ENCODE assay signal across 9 mouse cellular contexts in genomic region chr19:4120496-4120895, GRCm38 (mm10). TPM values are rescaled to one million over a fixed set of nuclear protein-coding genes. Genes with fewer than 3 reads are reported as not detected.
DNase-seq lines count a peak whose midpoint lies in the region; ATAC-seq and TF ChIP-seq lines count a peak whose summit lies in the region.
"Had no signal": no experiment of that assay in that cellular context is flagged by ENCODE, and none has a peak within 500 bp of the region (broad histone marks: within the 10 kb centered on the region; RNA-seq: fewer than 3 reads in every experiment).

No protein-coding gene starts in this region.

- peak overlapping the region; percentile 61 for H3K4me2 ChIP-seq in kidney, embryonic 16.5 days (replicated peaks; ENCODE audit: low read depth, low read length)
- peak overlapping the region; percentile 61 for H3K4me2 ChIP-seq in embryonic facial prominence, embryonic 13.5 days
- peak overlapping the region; percentile 50 for H3K4me2 ChIP-seq in hindbrain, postnatal 0 days (ENCODE audit: low read depth, low read length)
- peak overlapping the region; percentile 57 for H3K4me2 ChIP-seq in midbrain, embryonic 16.5 days (ENCODE audit: low read length)

- no peak overlapping the region for H3K27ac ChIP-seq in kidney, embryonic 16.5 days (ENCODE audit: low read length)
- H3K27ac ChIP-seq in embryonic facial prominence, embryonic 13.5 days: no peak overlapping the region
- peak overlapping the region; percentile 87; the same call in 1 of the 2 replicates for H3K27ac ChIP-seq in hindbrain, postnatal 0 days
- peak overlapping the region; percentile 63; the same call in 1 of the 2 replicates for H3K27ac ChIP-seq in midbrain, embryonic 16.5 days (ENCODE audit: low read length)

- peak overlapping the region; percentile 45 for H3K9ac ChIP-seq in kidney, embryonic 16.5 days (replicated peaks; ENCODE audit: low read length)
- H3K9ac ChIP-seq in embryonic facial prominence, embryonic 13.5 days: no peak overlapping the region
- no peak overlapping the region for H3K9ac ChIP-seq in hindbrain, postnatal 0 days (replicated peaks; ENCODE audit: low read length)
- H3K9ac ChIP-seq in midbrain, embryonic 16.5 days (ENCODE audit: low read depth, low read length): peak overlapping the region; percentile 36

- H3K27me3 ChIP-seq in kidney, embryonic 16.5 days (ENCODE audit: insufficient read depth, low read length): no peaks in the 10 kb centered on the region
- H3K27me3 ChIP-seq in embryonic facial prominence, embryonic 13.5 days: no peaks in the 10 kb centered on the region
- no peaks in the 10 kb centered on the region for H3K27me3 ChIP-seq in hindbrain, postnatal 0 days (ENCODE audit: insufficient read depth, low read length)
- no peaks in the 10 kb centered on the region for H3K27me3 ChIP-seq in midbrain, embryonic 16.5 days (ENCODE audit: control insufficient read depth, insufficient read depth, low read depth, low read length)

- H3K9me3 ChIP-seq in kidney, embryonic 16.5 days (ENCODE audit: low read length): no peaks in the 10 kb centered on the region
- no peaks in the 10 kb centered on the region for H3K9me3 ChIP-seq in embryonic facial prominence, embryonic 13.5 days
- no peaks in the 10 kb centered on the region for H3K9me3 ChIP-seq in hindbrain, postnatal 0 days (ENCODE audit: low read length)
- no peaks in the 10 kb centered on the region for H3K9me3 ChIP-seq in midbrain, embryonic 16.5 days (replicated peaks; ENCODE audit: control insufficient read depth, low read length, poor library complexity, severe bottlenecking)

- H3K4me1 ChIP-seq in kidney, embryonic 16.5 days (ENCODE audit: insufficient read depth, low read length): peaks cover 20% of the 10 kb centered on the region
- H3K4me1 ChIP-seq in embryonic facial prominence, embryonic 13.5 days: peaks cover 34% of the 10 kb centered on the region
- peaks cover 8% of the 10 kb centered on the region for H3K4me1 ChIP-seq in hindbrain, postnatal 0 days (ENCODE audit: insufficient read depth, low read length)
- peaks cover 7% of the 10 kb centered on the region for H3K4me1 ChIP-seq in midbrain, embryonic 16.5 days (ENCODE audit: control insufficient read depth, insufficient read depth, low read length)

- peaks cover 13% of the 10 kb centered on the region; the same call in 1 of the 2 replicates for H3K36me3 ChIP-seq in kidney, embryonic 16.5 days (ENCODE audit: insufficient read depth, low read length)
- peaks cover 25% of the 10 kb centered on the region for H3K36me3 ChIP-seq in embryonic facial prominence, embryonic 13.5 days
- H3K36me3 ChIP-seq in hindbrain, postnatal 0 days (ENCODE audit: insufficient read depth, low read length): peaks cover 6% of the 10 kb centered on the region; the same call in 1 of the 2 replicates
- peaks cover 2% of the 10 kb centered on the region for H3K36me3 ChIP-seq in midbrain, embryonic 16.5 days (ENCODE audit: control insufficient read depth, insufficient read depth, low read length)

- H3K4me3 ChIP-seq in kidney, embryonic 16.5 days (ENCODE audit: low read length): peak overlapping the region; percentile 56
- H3K4me3 ChIP-seq in embryonic facial prominence, embryonic 13.5 days: peak overlapping the region; percentile 52
- peak overlapping the region; percentile 41; the same call in 1 of the 2 replicates for H3K4me3 ChIP-seq in hindbrain, postnatal 0 days (ENCODE audit: low read length)
- H3K4me3 ChIP-seq in midbrain, embryonic 16.5 days (ENCODE audit: low read depth, low read length): peak overlapping the region; percentile 49

- ATAC-seq in kidney, embryonic 16.5 days (ENCODE audit: low FRiP score, low TSS enrichment): no peak
- ATAC-seq in embryonic facial prominence, embryonic 13.5 days (ENCODE audit: insufficient number of reproducible peaks, insufficient read depth, low FRiP score, low TSS enrichment, low read depth): no peak
- no peak for ATAC-seq in hindbrain, postnatal 0 days
- ATAC-seq in midbrain, embryonic 16.5 days: no peak

- DNase-seq in kidney, adult 9 months: no peak
- DNase-seq in hindbrain, postnatal 0 days (ENCODE audit: low spot score): no peak
- no peak for DNase-seq in MN1 (ENCODE audit: low spot score)
- DNase-seq in left cerebral cortex, postnatal 14 days (ENCODE audit: low spot score in 2 of 2): no peak
- DNase-seq in left cerebral cortex, postnatal 4 days: no peak

- intact Hi-C loops in left cerebral cortex, postnatal 14 days (cut with DNase I): no loop called here
- intact Hi-C loops in left cerebral cortex, postnatal 4 days (cut with DNase I): no loop called here

- 94% methylated on average over 2 of the region's 2 CpGs for WGBS in kidney, embryonic 16.5 days
- 95% methylated on average over 2 of the region's 2 CpGs for WGBS in embryonic facial prominence, embryonic 13.5 days
- WGBS in hindbrain, postnatal 0 days: 96% methylated on average over 2 of the region's 2 CpGs
- 93% methylated on average over 2 of the region's 2 CpGs for WGBS in midbrain, embryonic 16.5 days

- TF ChIP-seq CTCF in hindbrain, postnatal 0 days (IDR thresholded peaks at IDR 0.05; ENCODE audit: low read depth): no peak

RNA-seq across cellular contexts. Expression of gene Aip, which starts 5.2 kb away (rescaled TPM):
- polyA plus RNA-seq in kidney, embryonic 16.5 days (2015; fragmentation: Nextera tagmentation; extraction: Ambion mirVana): 115 and 120 TPM in 2 replicates
- polyA plus RNA-seq in embryonic facial prominence, embryonic 13.5 days (2015; fragmentation: Nextera tagmentation; extraction: Ambion mirVana): 97.6 and 107 TPM in 2 replicates
- total RNA-seq in hindbrain, postnatal 0 days (2014; rRNA removed): 33.4 and 38.2 TPM in 2 replicates
- polyA plus RNA-seq in hindbrain, postnatal 0 days (2015; fragmentation: Nextera tagmentation; extraction: Ambion mirVana): 89.4 and 94.3 TPM in 2 replicates
- polyA plus RNA-seq in midbrain, embryonic 16.5 days (2015; fragmentation: Nextera tagmentation; extraction: Ambion mirVana): 92.9 and 102 TPM in 2 replicates
- 10 to 100 TPM; 83.4 to 94.1 TPM for total RNA-seq in left cerebral cortex, postnatal 14 days (2021)
- total RNA-seq in left cerebral cortex, postnatal 4 days (2021): 10 to 100 TPM; 54.8 to 64.8 TPM

RNA-seq across cellular contexts. Expression of gene Gpr152, which starts 19.1 kb away (rescaled TPM):
- not detected in 2 replicates for polyA plus RNA-seq in kidney, embryonic 16.5 days (2015; fragmentation: Nextera tagmentation; extraction: Ambion mirVana)
- not detected in 2 replicates for polyA plus RNA-seq in embryonic facial prominence, embryonic 13.5 days (2015; fragmentation: Nextera tagmentation; extraction: Ambion mirVana)
- total RNA-seq in hindbrain, postnatal 0 days (2014; rRNA removed): 0.37 TPM in 1 of 2 replicates, not detected in the other
- polyA plus RNA-seq in hindbrain, postnatal 0 days (2015; fragmentation: Nextera tagmentation; extraction: Ambion mirVana): 0.05 TPM in 1 of 2 replicates, not detected in the other
- 0.09 TPM in 1 of 2 replicates, not detected in the other for polyA plus RNA-seq in midbrain, embryonic 16.5 days (2015; fragmentation: Nextera tagmentation; extraction: Ambion mirVana)
- total RNA-seq in left cerebral cortex, postnatal 14 days (2021): not detected
- not detected for total RNA-seq in left cerebral cortex, postnatal 4 days (2021)

RNA-seq across cellular contexts. Expression of gene Pitpnm1, which starts 20.7 kb away (rescaled TPM):
- polyA plus RNA-seq in kidney, embryonic 16.5 days (2015; fragmentation: Nextera tagmentation; extraction: Ambion mirVana): 20.0 and 22.2 TPM in 2 replicates
- polyA plus RNA-seq in embryonic facial prominence, embryonic 13.5 days (2015; fragmentation: Nextera tagmentation; extraction: Ambion mirVana): 6.4 and 8.3 TPM in 2 replicates
- 134 and 142 TPM in 2 replicates for total RNA-seq in hindbrain, postnatal 0 days (2014; rRNA removed)
- polyA plus RNA-seq in hindbrain, postnatal 0 days (2015; fragmentation: Nextera tagmentation; extraction: Ambion mirVana): 88.0 and 91.9 TPM in 2 replicates
- polyA plus RNA-seq in midbrain, embryonic 16.5 days (2015; fragmentation: Nextera tagmentation; extraction: Ambion mirVana): 105 and 113 TPM in 2 replicates
- 100 to 1,000 TPM; 225 to 226 TPM for total RNA-seq in left cerebral cortex, postnatal 14 days (2021)
- total RNA-seq in left cerebral cortex, postnatal 4 days (2021): 100 to 1,000 TPM; 185 to 187 TPM

RNA-seq across cellular contexts. Expression of gene Cabp4, which starts 23.3 kb away (rescaled TPM):
- 0.14 and 0.21 TPM in 2 replicates for polyA plus RNA-seq in kidney, embryonic 16.5 days (2015; fragmentation: Nextera tagmentation; extraction: Ambion mirVana)
- not detected in 2 replicates for polyA plus RNA-seq in embryonic facial prominence, embryonic 13.5 days (2015; fragmentation: Nextera tagmentation; extraction: Ambion mirVana)
- not detected in 2 replicates for total RNA-seq in hindbrain, postnatal 0 days (2014; rRNA removed)
- 0.29 and 0.51 TPM in 2 replicates for polyA plus RNA-seq in hindbrain, postnatal 0 days (2015; fragmentation: Nextera tagmentation; extraction: Ambion mirVana)
- polyA plus RNA-seq in midbrain, embryonic 16.5 days (2015; fragmentation: Nextera tagmentation; extraction: Ambion mirVana): 0.24 and 0.48 TPM in 2 replicates
- under 1 TPM; 0.11 to 0.23 TPM for total RNA-seq in left cerebral cortex, postnatal 14 days (2021)
- not detected for total RNA-seq in left cerebral cortex, postnatal 4 days (2021)
- polyA plus RNA-seq: lung, adult 2 months had no signal

RNA-seq across cellular contexts. Expression of gene Cdk2ap2, which starts 23.5 kb away (rescaled TPM):
- 135 and 138 TPM in 2 replicates for polyA plus RNA-seq in kidney, embryonic 16.5 days (2015; fragmentation: Nextera tagmentation; extraction: Ambion mirVana)
- 55.6 and 62.3 TPM in 2 replicates for polyA plus RNA-seq in embryonic facial prominence, embryonic 13.5 days (2015; fragmentation: Nextera tagmentation; extraction: Ambion mirVana)
- 49.4 and 57.5 TPM in 2 replicates for total RNA-seq in hindbrain, postnatal 0 days (2014; rRNA removed)
- polyA plus RNA-seq in hindbrain, postnatal 0 days (2015; fragmentation: Nextera tagmentation; extraction: Ambion mirVana): 63.9 and 64.6 TPM in 2 replicates
- 83.1 and 83.2 TPM in 2 replicates for polyA plus RNA-seq in midbrain, embryonic 16.5 days (2015; fragmentation: Nextera tagmentation; extraction: Ambion mirVana)
- 10 to 100 TPM; 26.4 to 26.7 TPM for total RNA-seq in left cerebral cortex, postnatal 14 days (2021)
- 10 to 100 TPM; 27.5 to 28.3 TPM for total RNA-seq in left cerebral cortex, postnatal 4 days (2021)

Comparison
In these comparisons a context has a peak if more than half of its experiments do, and no peak if none do; other contexts are left out.
1. H3K27ac ChIP-seq: peak in hindbrain, postnatal 0 days (single experiment) and midbrain, embryonic 16.5 days (single experiment); none in kidney, embryonic 16.5 days (single experiment) and embryonic facial prominence, embryonic 13.5 days (single experiment).
2. H3K9ac ChIP-seq: peak in kidney, embryonic 16.5 days (single experiment) and midbrain, embryonic 16.5 days (single experiment); none in embryonic facial prominence, embryonic 13.5 days (single experiment) and hindbrain, postnatal 0 days (single experiment).
3. Peak in every context shown above with its lines, with median percentiles within 50 percentile points of each other: H3K4me2 ChIP-seq and H3K4me3 ChIP-seq.